Mouse (Mus musculus) limb, embryonic 15.5 days (tissue): Measurements from ENCODE around the gene Zc3h7b. TPM values are rescaled to one million over a fixed set of nuclear protein-coding genes. Genes with fewer than 3 reads are reported as not detected.
A peak's percentile ranks its signal among the peaks of the same experiment; 100 is the strongest.

Experiments used
- ATAC-seq: fragments of 200-750 bp; cut with Nextera tagmentation; 2 replicates; pipeline ENCODE4 v1.8.0; 2017; ENCODE audit warnings: low read depth, moderate TSS enrichment; ENCODE audit not compliant: insufficient number of reproducible peaks, low FRiP score, low TSS enrichment
- H3K27ac ChIP-seq: fragments of 300-500 bp; sonication (generic); 2 replicates; pipeline ENCODE4 v1.5.1; 2015; ENCODE audit warnings: moderate library complexity, mild to moderate bottlenecking, inconsistent platforms
- H3K27me3 ChIP-seq: fragments of 300-500 bp; sonication (generic); 2 replicates; pipeline ENCODE4 v1.6.1; 2015; ENCODE audit warnings: inconsistent platforms
- H3K36me3 ChIP-seq: fragments of 300-500 bp; sonication (generic); 2 replicates; pipeline ENCODE4 v1.6.1; 2015; ENCODE audit warnings: inconsistent platforms
- H3K4me1 ChIP-seq: fragments of 300-500 bp; sonication (generic); 2 replicates; pipeline ENCODE4 v1.6.1; 2015; ENCODE audit warnings: inconsistent platforms
- H3K4me2 ChIP-seq: fragments of 300-500 bp; sonication (generic); 2 replicates; pipeline ENCODE4 v1.6.1; 2015; ENCODE audit warnings: mild to moderate bottlenecking, inconsistent platforms
- H3K4me3 ChIP-seq: fragments of 300-500 bp; sonication (generic); 2 replicates; pipeline ENCODE4 v1.5.1; 2015; ENCODE audit warnings: mild to moderate bottlenecking, inconsistent platforms
- H3K9ac ChIP-seq: fragments of 300-500 bp; sonication (generic); 2 replicates; pipeline ENCODE4 v1.6.1; 2015; ENCODE audit warnings: inconsistent platforms
- H3K9me3 ChIP-seq: fragments of 300-500 bp; sonication (generic); 2 replicates; pipeline ENCODE4 v1.6.1; 2016; ENCODE audit warnings: inconsistent platforms
- WGBS: fragments of 180-500 bp; shearing (Covaris S2); methylation state at CpG from one replicate; pipeline ENCODE4 v1.1.7; 2015; 5-methylcytosine and 5-hydroxymethylcytosine counted together
- polyA plus RNA-seq: library from polyadenylated mRNA; unstranded; fragments of >200 nt; fragmentation: Nextera tagmentation; extraction: Ambion mirVana; gene quantifications from 2 replicates; pipeline ENCODE4 v1.2.1, GENCODE M21; 2015

Zc3h7b gene
- polyA plus RNA-seq, 1 experiment from 2014 or later, result 28.7 TPM

- H3K4me1 ChIP-seq, result peaks cover 3% of the 10 kb centered on the region; the same call in 1 of the 2 replicates
- H3K27ac ChIP-seq, result no peak overlapping the region
- no peaks in the 10 kb centered on the region for H3K27me3 ChIP-seq
- H3K4me2 ChIP-seq, result no peak overlapping the region
- no peak overlapping the region for H3K9ac ChIP-seq
- peaks cover 53% of the 10 kb centered on the region for H3K36me3 ChIP-seq
- 54% methylated on average over 13 of the region's 13 CpGs for WGBS
- H3K9me3 ChIP-seq, result no peaks in the 10 kb centered on the region
- ATAC-seq, result no peak
- no peak overlapping the region for H3K4me3 ChIP-seq
Observed at GRCm38 (mm10) chr15:81769037-81769436, 24.2 kb downstream of the Zc3h7b start.

DNA sequence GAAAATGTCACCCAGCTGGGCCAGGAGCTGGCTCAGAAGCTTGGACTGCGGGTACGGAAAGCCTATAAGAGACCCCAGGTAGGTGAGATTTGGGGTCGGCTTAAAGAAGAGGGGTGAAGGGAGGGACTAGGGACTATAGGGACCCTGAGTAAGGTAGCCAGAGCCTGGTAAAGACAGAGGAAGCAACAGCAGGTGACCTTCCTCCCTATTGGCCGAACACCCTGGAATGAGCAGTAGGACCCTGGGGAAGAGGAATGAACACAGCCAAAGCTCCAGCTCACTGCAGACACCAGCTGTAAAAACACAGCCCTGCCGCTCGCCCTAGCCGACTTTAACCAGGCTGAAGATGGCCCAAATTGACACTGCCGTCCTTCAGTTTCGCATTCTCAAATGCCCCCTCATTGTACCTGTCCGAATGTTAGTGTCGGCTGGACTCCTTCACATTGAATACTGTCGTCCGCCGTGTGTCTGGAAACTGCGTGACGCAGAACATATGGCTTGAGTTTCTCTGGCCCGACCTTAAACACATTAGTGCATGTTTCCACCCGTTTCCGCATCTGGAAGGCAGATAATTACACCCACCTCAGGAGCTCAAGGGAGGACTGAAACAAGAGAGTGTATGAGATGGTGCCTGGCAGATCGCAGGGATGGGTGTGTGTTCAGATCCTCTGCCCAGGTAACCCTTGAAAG lies 27.7 kb downstream of the Zc3h7b start:
- H3K4me1 ChIP-seq, result peaks cover 3% of the 10 kb centered on the region; the same call in 1 of the 2 replicates
- no peak overlapping the region for H3K4me2 ChIP-seq
- 63% methylated on average over 20 of the region's 20 CpGs for WGBS
- H3K27me3 ChIP-seq, result no peaks in the 10 kb centered on the region
- H3K4me3 ChIP-seq, result no peak overlapping the region
- peaks cover 89% of the 10 kb centered on the region for H3K36me3 ChIP-seq
- no peaks in the 10 kb centered on the region for H3K9me3 ChIP-seq
- H3K9ac ChIP-seq, result no peak overlapping the region
- 0 out of 2 replicates have a peak overlapping the region, but pooled peaks have one; percentile 43 for H3K27ac ChIP-seq
- no peak for ATAC-seq

GRCm38 (mm10) chr15:81774505-81775171 lies 29.8 kb downstream of the Zc3h7b start:
- no peak for ATAC-seq
- Histone ChIP-seq H3K27me3 (no peaks in the 10 kb centered on the region), H3K4me1 (peaks cover 3% of the 10 kb centered on the region; the same call in 1 of the 2 replicates), H3K36me3 (peaks cover 91% of the 10 kb centered on the region), H3K4me2 (no peak overlapping the region), H3K9ac (no peak overlapping the region), H3K27ac (no peak overlapping the region), H3K9me3 (no peaks in the 10 kb centered on the region), H3K4me3 (no peak overlapping the region)
- WGBS, result 93% methylated on average over 15 of the region's 15 CpGs

- no peak overlapping the region for H3K27ac ChIP-seq
- no peak overlapping the region for H3K4me2 ChIP-seq
- H3K36me3 ChIP-seq, result peaks cover 98% of the 10 kb centered on the region
- no peaks in the 10 kb centered on the region for H3K9me3 ChIP-seq
- no peak overlapping the region for H3K9ac ChIP-seq
- H3K4me3 ChIP-seq, result no peak overlapping the region
- ATAC-seq, result no peak
- no peaks in the 10 kb centered on the region for H3K27me3 ChIP-seq
- H3K4me1 ChIP-seq, result peaks cover 3% of the 10 kb centered on the region; the same call in 1 of the 2 replicates
- 90% methylated on average over 11 of the region's 11 CpGs for WGBS
Observed at GRCm38 (mm10) chr15:81776631-81777422, 32.0 kb downstream of the Zc3h7b start.

DNA sequence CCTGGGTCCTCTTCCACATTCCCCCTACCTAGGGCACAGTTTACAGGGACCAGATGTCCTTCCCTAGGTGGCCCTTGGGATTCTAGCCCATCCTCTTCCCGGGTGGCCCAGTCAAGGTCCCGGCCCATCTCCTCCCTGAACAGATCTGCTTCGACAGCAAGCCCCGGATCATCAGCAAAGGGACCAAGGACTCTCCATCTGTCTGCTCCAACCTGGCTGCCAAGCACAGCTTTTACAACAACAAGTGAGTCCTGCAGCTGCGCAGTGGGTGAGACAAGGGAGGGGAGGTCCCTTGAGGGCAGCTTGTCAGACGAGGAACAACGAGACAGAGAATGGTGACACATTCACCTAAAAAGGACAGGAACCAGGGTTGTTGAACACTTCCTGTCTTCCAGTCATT lies 37.0 kb downstream of the Zc3h7b start:
- Histone ChIP-seq H3K36me3 (peaks cover 94% of the 10 kb centered on the region), H3K9ac (no peak overlapping the region), H3K27ac (no peak overlapping the region), H3K9me3 (no peaks in the 10 kb centered on the region), H3K4me1 (no peaks in the 10 kb centered on the region), H3K4me3 (no peak overlapping the region), H3K4me2 (no peak overlapping the region), H3K27me3 (no peaks in the 10 kb centered on the region)
- no peak for ATAC-seq
- WGBS, result 81% methylated on average over 7 of the region's 7 CpGs

GRCm38 (mm10) chr15:81784762-81785161 lies 39.9 kb downstream of the Zc3h7b start:
- H3K27ac ChIP-seq, result no peak overlapping the region
- no peaks in the 10 kb centered on the region for H3K4me1 ChIP-seq
- H3K4me2 ChIP-seq, result no peak overlapping the region
- no peak for ATAC-seq
- H3K9ac ChIP-seq, result no peak overlapping the region
- H3K36me3 ChIP-seq, result peaks cover 90% of the 10 kb centered on the region
- H3K9me3 ChIP-seq, result no peaks in the 10 kb centered on the region
- no peak overlapping the region for H3K4me3 ChIP-seq
- no peaks in the 10 kb centered on the region for H3K27me3 ChIP-seq
- 60% methylated on average over 5 of the region's 5 CpGs for WGBS

DNA sequence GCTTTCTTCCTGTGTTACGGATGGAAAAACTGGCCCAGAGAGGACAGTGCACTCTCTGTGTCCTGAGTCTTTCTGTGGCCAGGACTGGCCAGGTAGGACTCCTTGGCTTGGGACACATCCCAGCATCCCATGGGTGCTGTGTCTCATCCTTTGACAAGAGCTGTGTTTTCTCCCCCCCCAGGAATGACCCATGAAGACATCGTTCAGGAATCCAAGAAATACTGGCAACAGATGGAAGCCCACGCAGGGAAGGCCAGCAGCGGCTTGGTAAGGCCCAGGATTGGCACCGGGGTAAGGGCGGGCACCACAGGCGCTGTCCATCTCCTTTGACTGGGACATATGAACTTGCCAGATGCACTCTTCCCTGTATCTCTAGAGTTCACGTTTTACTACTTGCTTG lies 40.8 kb downstream of the Zc3h7b start:
- peaks cover 88% of the 10 kb centered on the region for H3K36me3 ChIP-seq
- WGBS, result 94% methylated on average over 8 of the region's 8 CpGs
- no peaks in the 10 kb centered on the region for H3K4me1 ChIP-seq
- no peak overlapping the region for H3K4me3 ChIP-seq
- no peak overlapping the region for H3K9ac ChIP-seq
- no peak for ATAC-seq
- H3K4me2 ChIP-seq, result no peak overlapping the region
- no peak overlapping the region for H3K27ac ChIP-seq
- no peaks in the 10 kb centered on the region for H3K27me3 ChIP-seq
- H3K9me3 ChIP-seq, result no peaks in the 10 kb centered on the region

GRCm38 (mm10) chr15:81787525-81787924 lies 42.7 kb downstream of the Zc3h7b start:
- H3K36me3 ChIP-seq, result peaks cover 87% of the 10 kb centered on the region
- no peaks in the 10 kb centered on the region for H3K9me3 ChIP-seq
- WGBS, result 96% methylated on average over 13 of the region's 13 CpGs
- H3K27me3 ChIP-seq, result no peaks in the 10 kb centered on the region
- H3K9ac ChIP-seq, result no peak overlapping the region
- no peaks in the 10 kb centered on the region for H3K4me1 ChIP-seq
- no peak overlapping the region for H3K4me3 ChIP-seq
- no peak for ATAC-seq
- H3K27ac ChIP-seq, result no peak overlapping the region
- no peak overlapping the region for H3K4me2 ChIP-seq

- Histone ChIP-seq H3K27ac (no peak overlapping the region), H3K36me3 (peaks cover 73% of the 10 kb centered on the region), H3K4me1 (no peaks in the 10 kb centered on the region), H3K4me2 (no peak overlapping the region), H3K27me3 (no peaks in the 10 kb centered on the region), H3K9ac (no peak overlapping the region), H3K4me3 (no peak overlapping the region), H3K9me3 (no peaks in the 10 kb centered on the region)
- WGBS, result 94% methylated on average over 9 of the region's 9 CpGs
- ATAC-seq, result no peak
Observed at GRCm38 (mm10) chr15:81792444-81792843, 47.6 kb downstream of the Zc3h7b start.

DNA sequence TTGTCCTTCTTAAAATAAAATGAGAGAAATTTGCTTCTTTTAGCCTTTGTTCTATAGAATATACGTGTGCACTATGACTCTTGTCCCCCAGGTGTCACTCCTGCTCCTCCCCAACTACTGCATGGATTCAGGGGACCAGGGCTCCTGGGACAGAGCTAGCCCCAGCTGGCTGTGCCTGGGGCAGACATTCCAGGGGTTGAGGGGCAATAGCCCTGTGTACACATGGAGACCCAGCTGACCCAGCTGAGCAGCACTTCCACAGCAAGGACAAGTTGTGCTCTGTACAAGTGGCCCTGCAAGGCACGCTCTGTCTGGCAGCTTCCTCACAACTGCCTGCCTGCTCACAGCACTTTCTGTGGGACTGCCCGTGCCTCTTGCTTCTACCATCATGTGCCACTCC lies 51.4 kb downstream of the Zc3h7b start:
- 70% methylated on average over 3 of the region's 3 CpGs for WGBS
- Histone ChIP-seq H3K27me3 (no peaks in the 10 kb centered on the region), H3K36me3 (peaks cover 45% of the 10 kb centered on the region), H3K4me3 (no peak overlapping the region), H3K4me2 (no peak overlapping the region), H3K9me3 (no peaks in the 10 kb centered on the region), H3K4me1 (no peaks in the 10 kb centered on the region), H3K9ac (no peak overlapping the region), H3K27ac (no peak overlapping the region)
- no peak for ATAC-seq

DNA sequence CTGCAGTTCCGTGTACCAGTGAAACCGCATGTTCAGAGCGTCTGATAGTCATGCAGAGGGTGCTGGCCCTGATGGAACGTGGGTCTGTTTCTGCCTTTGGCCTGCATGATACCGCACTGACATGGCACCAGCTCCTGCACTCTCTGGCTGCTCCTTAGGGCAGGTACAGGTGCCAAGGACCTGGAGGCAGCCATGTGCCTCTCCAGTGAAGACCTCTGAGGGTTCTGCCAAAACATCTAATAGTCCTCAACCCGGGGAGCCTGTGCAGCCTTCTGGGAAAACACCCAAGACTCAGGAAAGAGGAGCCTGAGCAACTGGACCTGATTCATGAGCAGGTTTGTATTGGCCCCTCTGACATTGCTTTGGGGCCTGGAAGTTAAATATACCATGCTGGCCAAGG lies 53.0 kb downstream of the Zc3h7b start:
- Histone ChIP-seq H3K4me1 (peaks cover 15% of the 10 kb centered on the region), H3K4me2 (no peak overlapping the region), H3K36me3 (peaks cover 29% of the 10 kb centered on the region), H3K27me3 (no peaks in the 10 kb centered on the region), H3K4me3 (no peak overlapping the region), H3K27ac (no peak overlapping the region; the same call in 1 of the 2 replicates), H3K9ac (no peak overlapping the region), H3K9me3 (no peaks in the 10 kb centered on the region)
- no peak for ATAC-seq
- 86% methylated on average over 6 of the region's 6 CpGs for WGBS

DNA sequence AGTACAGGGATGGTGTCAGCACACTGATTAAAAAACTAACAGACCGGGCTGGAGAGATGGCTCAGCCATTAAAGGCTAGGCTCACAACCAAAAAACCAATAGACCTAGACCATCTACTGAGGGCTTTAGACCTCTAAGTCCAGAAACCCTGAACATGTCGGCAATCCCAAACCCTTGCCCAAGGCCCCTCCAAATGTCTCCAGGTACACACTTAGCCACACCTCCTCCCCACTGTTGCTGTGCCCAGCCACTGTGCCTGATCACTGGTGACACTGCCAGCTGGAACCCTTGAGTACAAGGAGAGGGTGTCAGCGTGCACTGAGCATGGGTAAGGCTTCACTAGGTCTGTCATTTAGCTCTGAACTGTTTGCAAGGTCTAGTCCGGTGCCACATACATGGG lies 53.6 kb downstream of the Zc3h7b start:
- no peak for ATAC-seq
- peaks cover 24% of the 10 kb centered on the region for H3K36me3 ChIP-seq
- no peak overlapping the region for H3K9ac ChIP-seq
- 88% methylated on average over 4 of the region's 4 CpGs for WGBS
- H3K27me3 ChIP-seq, result no peaks in the 10 kb centered on the region
- H3K4me1 ChIP-seq, result peaks cover 21% of the 10 kb centered on the region
- H3K9me3 ChIP-seq, result no peaks in the 10 kb centered on the region
- H3K4me2 ChIP-seq, result no peak overlapping the region
- H3K27ac ChIP-seq, result no peak overlapping the region
- no peak overlapping the region for H3K4me3 ChIP-seq
